Mouse (Mus musculus) embryonic fibroblast, embryonic 13.5 days (primary cell): ENCODE results near the gene Papola. TPM values are rescaled to one million over a fixed set of nuclear protein-coding genes. Genes with fewer than 3 reads are reported as not detected.

Source experiments
- H3K27ac ChIP-seq: 2 replicates; pipeline ENCODE4 v1.5.1; 2012; ENCODE audit warnings: low read length, control low read depth, inconsistent platforms; ENCODE audit not compliant: insufficient read depth
- H3K4me1 ChIP-seq: 2 replicates; pipeline ENCODE4 v1.6.1; 2011; ENCODE audit warnings: low read length; ENCODE audit not compliant: control insufficient read depth, insufficient read depth
- H3K4me3 ChIP-seq: 2 replicates; pipeline ENCODE4 v1.5.1; 2011; ENCODE audit warnings: mild to moderate bottlenecking, control low read depth, low read length; ENCODE audit not compliant: insufficient read depth
- CTCF ChIP-seq: IDR thresholded peaks from 2 replicates; pipeline ENCODE4 v1.5.1; 2011; ENCODE audit warnings: mild to moderate bottlenecking, control low read depth, low read length, moderate library complexity, borderline replicate concordance; ENCODE audit not compliant: insufficient read depth
- POLR2A ChIP-seq: IDR thresholded peaks from 2 replicates; pipeline ENCODE4 v1.6.1; 2011; ENCODE audit warnings: low read depth, mild to moderate bottlenecking, control low read depth, low read length, moderate library complexity
- polyA plus RNA-seq: library from polyadenylated mRNA; stranded (reverse); fragments of >200 nt; gene quantifications from 2 replicates; pipeline ENCODE4 v1.2.4, GENCODE M21; 2011; ENCODE audit warnings: low read depth; ENCODE audit not compliant: missing spikeins, insufficient read length

Papola gene
- 180 and 214 TPM in 2 replicates for polyA plus RNA-seq

DNA sequence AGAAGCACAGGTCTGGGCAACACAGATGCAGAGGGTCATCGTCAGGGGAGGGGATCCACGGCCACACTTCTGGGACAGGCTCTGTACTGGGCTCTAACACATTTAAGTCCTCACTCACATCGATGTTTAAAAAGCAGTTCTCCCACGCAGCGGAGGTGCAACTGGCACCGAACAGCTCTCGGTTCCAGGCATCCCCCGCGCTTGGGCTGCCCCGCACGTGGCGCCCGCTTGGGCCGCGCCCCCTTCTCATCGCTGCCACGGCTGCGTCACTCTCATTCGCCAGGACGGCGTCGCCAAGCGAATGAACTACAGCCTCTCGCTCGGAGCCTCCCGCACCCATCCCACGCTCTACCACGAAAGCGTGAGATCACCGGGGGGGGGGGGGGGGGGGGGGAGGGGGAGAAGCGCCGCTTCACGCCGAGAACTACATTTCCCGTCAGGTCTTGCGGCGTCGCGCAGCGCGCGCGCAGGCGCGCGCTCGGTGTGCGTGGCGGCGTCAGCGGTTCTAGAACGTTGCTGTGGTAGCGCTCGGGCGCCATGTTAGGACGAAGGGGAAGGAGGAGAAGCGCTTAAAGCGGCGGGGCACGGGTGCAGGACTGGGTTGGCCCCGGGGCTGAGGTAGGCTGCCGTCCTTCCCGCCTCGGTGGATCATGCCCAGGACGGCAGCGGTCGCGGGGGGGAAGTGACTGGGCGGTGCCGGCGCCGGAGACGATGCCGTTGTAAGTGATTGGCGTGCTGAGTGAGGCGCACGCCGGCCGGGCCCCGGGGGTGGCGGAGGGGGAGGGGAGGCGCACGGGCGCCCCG, at the start of gene Papola:
Papola (plus strand) TSS at position 499 of the 804 bp plus-strand sequence.
- peak within 1 kb of the TSS; percentile 92 for H3K27ac ChIP-seq
- TF ChIP-seq CTCF, result no peak
- peak; percentile 75 for TF ChIP-seq POLR2A
- peak within 1 kb of the TSS; percentile 96 for H3K4me3 ChIP-seq
- H3K4me1 ChIP-seq, result peaks cover 2% of the 10 kb centered on the region; the same call in 1 of the 2 replicates

GRCm38 (mm10) chr12:105735226-105735888, 49.1 kb upstream of the Papola start:
- Histone ChIP-seq H3K4me1 (no peaks in the 10 kb centered on the region), H3K4me3 (no peak overlapping the region), H3K27ac (no peak overlapping the region)
- TF ChIP-seq CTCF, result no peak
- TF ChIP-seq POLR2A, result no peak

GRCm38 (mm10) chr12:105735889-105736251, 48.6 kb upstream of the Papola start:
- Histone ChIP-seq H3K27ac (no peak overlapping the region), H3K4me3 (no peak overlapping the region), H3K4me1 (no peaks in the 10 kb centered on the region)
- TF ChIP-seq CTCF (no peak), POLR2A (no peak)

GRCm38 (mm10) chr12:105738316-105739096, 46.0 kb upstream of the Papola start:
- Histone ChIP-seq H3K4me3 (no peak overlapping the region), H3K27ac (no peak overlapping the region), H3K4me1 (no peaks in the 10 kb centered on the region)
- TF ChIP-seq CTCF (no peak), POLR2A (no peak)

DNA sequence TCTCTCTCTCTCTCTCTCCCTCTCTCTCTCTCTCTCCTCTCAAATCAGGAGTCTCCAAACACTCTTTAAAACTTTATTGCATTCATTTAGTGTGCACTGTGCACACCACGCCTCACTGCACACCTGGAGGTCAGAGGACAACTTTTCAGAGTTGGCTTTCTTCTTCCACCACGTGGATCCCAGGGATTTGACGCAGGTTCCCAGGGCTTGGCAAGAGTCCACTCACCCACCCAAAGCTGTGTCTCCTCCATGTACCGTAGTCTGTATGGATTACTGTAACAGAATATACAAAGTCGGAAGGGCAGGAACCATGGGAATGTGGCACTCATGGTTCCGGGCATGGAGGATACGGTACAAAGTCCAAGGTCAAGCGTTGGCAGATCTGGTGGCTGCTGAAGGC, 44.8 kb upstream of the Papola start:
- Histone ChIP-seq H3K4me1 (no peaks in the 10 kb centered on the region), H3K4me3 (no peak overlapping the region), H3K27ac (no peak overlapping the region)
- TF ChIP-seq CTCF (no peak), POLR2A (no peak)

GRCm38 (mm10) chr12:105748114-105748513, 36.4 kb upstream of the Papola start:
- no peak overlapping the region for H3K4me3 ChIP-seq
- H3K4me1 ChIP-seq, result no peaks in the 10 kb centered on the region
- no peak overlapping the region for H3K27ac ChIP-seq
- TF ChIP-seq CTCF, result no peak
- no peak for TF ChIP-seq POLR2A

DNA sequence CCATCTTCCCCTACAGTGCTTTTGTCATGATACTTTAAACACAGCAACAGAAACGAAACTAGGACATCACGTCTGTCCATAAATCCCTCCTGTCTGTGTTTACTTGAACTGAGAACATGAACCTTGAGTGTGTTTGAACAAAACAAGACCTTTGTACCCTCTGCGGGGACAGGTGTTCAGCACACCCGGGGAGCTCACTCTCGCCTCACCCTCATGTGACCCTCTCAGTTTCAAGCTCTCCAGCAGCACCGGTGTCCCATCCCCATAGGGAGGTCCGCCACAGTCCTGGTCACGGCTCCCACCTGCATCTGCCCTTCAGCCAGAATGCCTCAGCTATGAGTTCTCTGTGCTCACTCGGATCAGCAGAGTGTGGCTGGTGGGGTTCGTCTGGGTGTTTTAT, 30.7 kb upstream of the Papola start:
- H3K27ac ChIP-seq, result no peak overlapping the region
- H3K4me3 ChIP-seq, result no peak overlapping the region
- H3K4me1 ChIP-seq, result no peaks in the 10 kb centered on the region
- TF ChIP-seq CTCF, result no peak
- TF ChIP-seq POLR2A, result no peak

GRCm38 (mm10) chr12:105757816-105758497, 26.5 kb upstream of the Papola start:
- Histone ChIP-seq H3K4me1 (no peaks in the 10 kb centered on the region), H3K27ac (no peak overlapping the region), H3K4me3 (no peak overlapping the region)
- TF ChIP-seq CTCF (no peak), POLR2A (no peak)

- no peak overlapping the region for H3K27ac ChIP-seq
- H3K4me1 ChIP-seq, result no peaks in the 10 kb centered on the region
- TF ChIP-seq CTCF, result no peak
- no peak overlapping the region for H3K4me3 ChIP-seq
Measured at GRCm38 (mm10) chr12:105758911-105759310, 25.6 kb upstream of the Papola start.
